Mouse (Mus musculus): ENCODE results near the gene Rsrp1. TPM values are rescaled to one million over a fixed set of nuclear protein-coding genes. Genes with fewer than 3 reads are reported as not detected.
A peak's percentile ranks its signal among the peaks of the same experiment; 100 is the strongest.

Rsrp1 gene
- polyA plus RNA-seq, 1 experiment, result 533 TPM

GRCm38 (mm10) chr4:134919733-134920540 lies 3.5 kb upstream of the Rsrp1 start:
- no peak for DNase-seq
- WGBS, result 42% methylated on average over 12 of the region's 12 CpGs
- Histone ChIP-seq H3K4me3 (replicated peaks; ENCODE audit: extremely low read depth, low read depth, low read length) (no peak overlapping the region), H3K4me1 (ENCODE audit: control insufficient read depth, insufficient read depth, low read length) (peaks cover 13% of the 10 kb centered on the region)
- TF ChIP-seq CTCF (IDR thresholded peaks at IDR 0.05; ENCODE audit: insufficient read depth, low read length) (no peak), POLR2A (IDR thresholded peaks at IDR 0.05; ENCODE audit: borderline replicate concordance, extremely low read depth, low read depth, low read length) (no peak)

GRCm38 (mm10) chr4:134920631-134921030 lies 2.8 kb upstream of the Rsrp1 start:
- no peak for DNase-seq
- TF ChIP-seq POLR2A (IDR thresholded peaks at IDR 0.05; ENCODE audit: borderline replicate concordance, extremely low read depth, low read depth, low read length), result no peak
- no peak for TF ChIP-seq CTCF (IDR thresholded peaks at IDR 0.05; ENCODE audit: insufficient read depth, low read length)
- WGBS, result 92% methylated on average over 6 of the region's 6 CpGs
- H3K4me3 ChIP-seq (replicated peaks; ENCODE audit: extremely low read depth, low read depth, low read length), result no peak overlapping the region
- peaks cover 13% of the 10 kb centered on the region for H3K4me1 ChIP-seq (ENCODE audit: control insufficient read depth, insufficient read depth, low read length)

- DNase-seq, result no peak
- 96% methylated on average over 4 of the region's 4 CpGs for WGBS
- no peak for TF ChIP-seq POLR2A (IDR thresholded peaks at IDR 0.05; ENCODE audit: borderline replicate concordance, extremely low read depth, low read depth, low read length)
- no peak for TF ChIP-seq CTCF (IDR thresholded peaks at IDR 0.05; ENCODE audit: insufficient read depth, low read length)
- H3K4me1 ChIP-seq (ENCODE audit: control insufficient read depth, insufficient read depth, low read length), result peaks cover 13% of the 10 kb centered on the region
- no peak overlapping the region for H3K4me3 ChIP-seq (replicated peaks; ENCODE audit: extremely low read depth, low read depth, low read length)
Observed at GRCm38 (mm10) chr4:134921703-134922102, 1.7 kb upstream of the Rsrp1 start.

GRCm38 (mm10) chr4:134922111-134922924 lies 1.1 kb upstream of the Rsrp1 start:
- no peak for TF ChIP-seq CTCF (IDR thresholded peaks at IDR 0.05; ENCODE audit: insufficient read depth, low read length)
- no peak for TF ChIP-seq POLR2A (IDR thresholded peaks at IDR 0.05; ENCODE audit: borderline replicate concordance, extremely low read depth, low read depth, low read length)
- no peak for DNase-seq
- 52% methylated on average over 10 of the region's 10 CpGs for WGBS
- Histone ChIP-seq H3K4me1 (ENCODE audit: control insufficient read depth, insufficient read depth, low read length) (peaks cover 13% of the 10 kb centered on the region), H3K4me3 (replicated peaks; ENCODE audit: extremely low read depth, low read depth, low read length) (peak overlapping the region; percentile 71)

- TF ChIP-seq CTCF (IDR thresholded peaks at IDR 0.05; ENCODE audit: insufficient read depth, low read length), result no peak
- peak; percentile 93; the same call in 1 of the 2 replicates for TF ChIP-seq POLR2A (IDR thresholded peaks at IDR 0.05; ENCODE audit: borderline replicate concordance, extremely low read depth, low read depth, low read length)
- DNase-seq, result peak; percentile 58
- Histone ChIP-seq H3K4me3 (replicated peaks; ENCODE audit: extremely low read depth, low read depth, low read length) (peak overlapping the region; percentile 71), H3K4me1 (ENCODE audit: control insufficient read depth, insufficient read depth, low read length) (peaks cover 13% of the 10 kb centered on the region)
- under 1% methylated on average over 13 of the region's 13 CpGs for WGBS
Observed at GRCm38 (mm10) chr4:134922925-134923244, 507 bp upstream of the Rsrp1 start.

GRCm38 (mm10) chr4:134924019-134924741 lies 788 bp downstream of the Rsrp1 start:
- Histone ChIP-seq H3K4me1 (ENCODE audit: control insufficient read depth, insufficient read depth, low read length) (peaks cover 7% of the 10 kb centered on the region), H3K4me3 (replicated peaks; ENCODE audit: extremely low read depth, low read depth, low read length) (peak overlapping the region; percentile 79)
- TF ChIP-seq POLR2A (IDR thresholded peaks at IDR 0.05; ENCODE audit: borderline replicate concordance, extremely low read depth, low read depth, low read length), result peak; percentile 60; the same call in 1 of the 2 replicates
- no peak for TF ChIP-seq CTCF (IDR thresholded peaks at IDR 0.05; ENCODE audit: insufficient read depth, low read length)
- DNase-seq, result peak; percentile 69
- under 1% methylated on average over 75 of the region's 75 CpGs for WGBS

GRCm38 (mm10) chr4:134925206-134925605 lies 1.8 kb downstream of the Rsrp1 start:
- 20% methylated on average over 8 of the region's 8 CpGs for WGBS
- DNase-seq, result no peak
- TF ChIP-seq CTCF (IDR thresholded peaks at IDR 0.05; ENCODE audit: insufficient read depth, low read length) (no peak), POLR2A (IDR thresholded peaks at IDR 0.05; ENCODE audit: borderline replicate concordance, extremely low read depth, low read depth, low read length) (0 out of 2 replicates have a peak, but pooled peaks have one; percentile 9)
- H3K4me1 ChIP-seq (ENCODE audit: control insufficient read depth, insufficient read depth, low read length), result peaks cover 10% of the 10 kb centered on the region
- H3K4me3 ChIP-seq (replicated peaks; ENCODE audit: extremely low read depth, low read depth, low read length), result peak overlapping the region; percentile 52

GRCm38 (mm10) chr4:134927815-134928463 lies 4.5 kb downstream of the Rsrp1 start:
- no peak for DNase-seq
- WGBS, result 48% methylated on average over 5 of the region's 5 CpGs
- Histone ChIP-seq H3K4me3 (replicated peaks; ENCODE audit: extremely low read depth, low read depth, low read length) (no peak overlapping the region), H3K4me1 (ENCODE audit: control insufficient read depth, insufficient read depth, low read length) (peaks cover 5% of the 10 kb centered on the region)
- TF ChIP-seq POLR2A (IDR thresholded peaks at IDR 0.05; ENCODE audit: borderline replicate concordance, extremely low read depth, low read depth, low read length) (0 out of 2 replicates have a peak, but pooled peaks have one; percentile 11), CTCF (IDR thresholded peaks at IDR 0.05; ENCODE audit: insufficient read depth, low read length) (no peak)

- no peak overlapping the region for H3K4me3 ChIP-seq (replicated peaks; ENCODE audit: extremely low read depth, low read depth, low read length)
- DNase-seq, result no peak
- peaks cover 5% of the 10 kb centered on the region for H3K4me1 ChIP-seq (ENCODE audit: control insufficient read depth, insufficient read depth, low read length)
- TF ChIP-seq CTCF (IDR thresholded peaks at IDR 0.05; ENCODE audit: insufficient read depth, low read length), result no peak
- no peak for TF ChIP-seq POLR2A (IDR thresholded peaks at IDR 0.05; ENCODE audit: borderline replicate concordance, extremely low read depth, low read depth, low read length)
- WGBS, result 69% methylated on average over 1 of the region's 1 CpGs
Observed at GRCm38 (mm10) chr4:134928464-134928836, 5.1 kb downstream of the Rsrp1 start.

Measured in lung, adult 2 months (tissue).